Mouse (Mus musculus) midbrain, postnatal 0 days (tissue): ENCODE results near the gene Zfp879. TPM values are rescaled to one million over a fixed set of nuclear protein-coding genes. Genes with fewer than 3 reads are reported as not detected.
A peak's percentile ranks its signal among the peaks of the same experiment; 100 is the strongest.

Source experiments
- ATAC-seq: fragments of 200-750 bp; cut with Nextera tagmentation; 2 replicates; pipeline ENCODE4 v1.8.0; 2017; ENCODE audit warnings: moderate number of reproducible peaks, mild to moderate bottlenecking, moderate TSS enrichment, moderate library complexity; ENCODE audit not compliant: low FRiP score
- DNase-seq: peaks from one replicate; pipeline ENCODE4 v3.0.0-alpha.2; 2015; ENCODE audit warnings: low spot score
- H3K27ac ChIP-seq: fragments of 300-500 bp; sonication (generic); 2 replicates; pipeline ENCODE4 v1.5.1; 2014; ENCODE audit warnings: low read depth, mild to moderate bottlenecking, low read length, mixed read lengths
- H3K27me3 ChIP-seq: fragments of 300-500 bp; sonication (generic); 2 replicates; pipeline ENCODE4 v1.6.1; 2014; ENCODE audit warnings: low read length, control low read depth, mixed read lengths; ENCODE audit not compliant: insufficient read depth
- H3K36me3 ChIP-seq: fragments of 300-500 bp; sonication (generic); 2 replicates; pipeline ENCODE4 v1.6.1; 2014; ENCODE audit warnings: low read length, control low read depth, mixed read lengths; ENCODE audit not compliant: insufficient read depth
- H3K4me1 ChIP-seq: fragments of 300-500 bp; sonication (generic); 2 replicates; pipeline ENCODE4 v1.6.1; 2014; ENCODE audit warnings: mild to moderate bottlenecking, control low read depth, antibody characterized with exemption, low read length, mixed read lengths; ENCODE audit not compliant: insufficient read depth
- H3K4me2 ChIP-seq: fragments of 300-500 bp; sonication (generic); 2 replicates; pipeline ENCODE4 v1.6.1; 2014; ENCODE audit warnings: low read depth, mild to moderate bottlenecking, low read length, mixed read lengths; ENCODE audit not compliant: poor library complexity, severe bottlenecking
- H3K4me3 ChIP-seq: fragments of 300-500 bp; sonication (generic); 2 replicates; pipeline ENCODE4 v1.5.1; 2014; ENCODE audit warnings: low read depth, mild to moderate bottlenecking, low read length, moderate library complexity
- H3K9ac ChIP-seq: fragments of 300-500 bp; sonication (generic); replicated peaks from 2 replicates; pipeline ENCODE4 v1.6.1; 2014; ENCODE audit warnings: mild to moderate bottlenecking, low read length, moderate library complexity, mixed read lengths; ENCODE audit not compliant: poor library complexity, severe bottlenecking
- H3K9me3 ChIP-seq: fragments of 300-500 bp; sonication (generic); 2 replicates; pipeline ENCODE4 v1.6.1; 2016; ENCODE audit warnings: low read length, control low read depth
- CTCF ChIP-seq: IDR thresholded peaks from 2 replicates; pipeline ENCODE4 v1.5.1; 2016; ENCODE audit warnings: antibody characterized with exemption, mild to moderate bottlenecking
- WGBS: fragments of 180-500 bp; shearing (Covaris S2); extraction: QIAGEN DNeasy Blood & Tissue Kit; methylation state at CpG from one replicate; pipeline ENCODE4 v1.1.7; 2014; 5-methylcytosine and 5-hydroxymethylcytosine counted together
- polyA plus RNA-seq: library from polyadenylated mRNA; unstranded; fragments of >200 nt; fragmentation: Nextera tagmentation; extraction: Ambion mirVana; gene quantifications from 2 replicates; pipeline ENCODE4 v1.2.1, GENCODE M21; 2015
- total RNA-seq: library from RNA; depleted of rRNA; stranded (reverse); fragments of >200 nt; gene quantifications from 2 replicates; pipeline ENCODE4 v1.2.3, GENCODE M21; 2014; rRNA removed

The Zfp879 gene
- total RNA-seq (2.7 and 4.1 TPM in 2 replicates), polyA plus RNA-seq (1.2 and 1.4 TPM in 2 replicates)

- Histone ChIP-seq H3K4me2 (peak within 1 kb of the TSS; percentile 61), H3K36me3 (no peaks in the 10 kb centered on the region), H3K4me3 (peak within 1 kb of the TSS; percentile 43), H3K9me3 (no peaks in the 10 kb centered on the region), H3K4me1 (peaks cover 4% of the 10 kb centered on the region; the same call in 1 of the 2 replicates), H3K27ac (peak within 1 kb of the TSS; percentile 33; the same call in 1 of the 2 replicates), H3K27me3 (no peaks in the 10 kb centered on the region), H3K9ac (peak within 1 kb of the TSS; percentile 61)
- ATAC-seq (peak; percentile 91), DNase-seq (peak; percentile 97)
- TF ChIP-seq CTCF, result no peak
- WGBS, result 21% methylated on average over 22 of the region's 22 CpGs
Measured at GRCm38 (mm10) chr11:50841023-50841735, at the start of gene Zfp879. Gene Zfp879, minus strand, starts transcription at chr11:50841552.

GRCm38 (mm10) chr11:50887390-50888128 is 46.2 kb upstream of the Zfp879 start, which contains the start of gene Zfp454:
Gene Zfp454, minus strand, starts transcription at chr11:50887651.
- WGBS, result 6% methylated on average over 26 of the region's 26 CpGs
- ATAC-seq, result peak; percentile 96

GRCm38 (mm10) chr11:50886933-50887293 is 45.6 kb upstream of the Zfp879 start:
- H3K9ac ChIP-seq, result peak overlapping the region; percentile 55

More at GRCm38 (mm10) chr11:50887390-50888128, 46.2 kb upstream of the Zfp879 start, which contains the start of gene Zfp454:
- peak; percentile 99 for DNase-seq
- TF ChIP-seq CTCF, result no peak
- Histone ChIP-seq H3K27ac (peak within 1 kb of the TSS; percentile 75), H3K36me3 (peaks cover 10% of the 10 kb centered on the region), H3K4me2 (peak within 1 kb of the TSS; percentile 49), H3K9ac (peak within 1 kb of the TSS; percentile 55), H3K4me3 (peak within 1 kb of the TSS; percentile 33), H3K27me3 (no peaks in the 10 kb centered on the region), H3K4me1 (peaks cover 7% of the 10 kb centered on the region; the same call in 1 of the 2 replicates), H3K9me3 (no peaks in the 10 kb centered on the region)

DNA sequence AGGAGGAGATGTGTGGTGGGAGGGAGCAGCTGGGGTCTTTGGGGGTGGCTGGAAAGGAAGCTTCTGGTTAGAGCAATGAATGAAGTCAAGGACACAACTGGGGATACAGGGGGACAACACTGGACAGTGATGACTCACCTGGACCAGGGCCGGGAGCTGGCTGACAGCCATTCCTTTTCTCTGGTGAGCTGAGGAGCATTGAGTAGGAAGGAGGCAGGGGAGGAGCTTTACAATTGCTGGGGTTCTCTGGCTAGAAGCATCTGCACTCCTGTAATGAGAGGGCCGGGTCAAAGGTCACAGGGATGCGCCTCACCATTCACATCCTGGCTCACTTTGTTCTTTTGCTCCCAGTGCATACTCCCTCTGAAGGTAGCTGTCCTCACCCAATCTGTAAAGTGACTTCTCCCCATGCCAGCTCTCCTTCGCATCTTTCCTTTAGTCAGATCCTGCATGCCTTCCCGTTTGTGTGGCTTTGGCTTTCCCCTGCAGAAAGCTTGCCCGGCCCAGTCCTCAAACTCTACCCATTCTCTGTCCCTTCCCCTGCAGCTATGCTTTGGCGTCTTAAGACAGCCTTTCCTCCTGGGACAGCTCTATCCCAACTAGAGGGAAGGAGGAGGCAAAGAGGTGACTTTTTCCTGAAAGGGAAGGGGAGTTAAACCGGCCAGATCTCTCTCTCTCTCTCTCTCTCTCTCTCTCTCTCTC is 45.0 kb upstream of the Zfp879 start:
- peaks cover 7% of the 10 kb centered on the region; the same call in 1 of the 2 replicates for H3K4me1 ChIP-seq

More at GRCm38 (mm10) chr11:50886933-50887293, 45.6 kb upstream of the Zfp879 start:
- ATAC-seq (peak; percentile 5; the same call in 1 of the 2 replicates), DNase-seq (peak; percentile 10)
- Histone ChIP-seq H3K4me2 (peak overlapping the region; percentile 49), H3K27me3 (no peaks in the 10 kb centered on the region), H3K4me3 (peak overlapping the region; percentile 33), H3K27ac (peak overlapping the region; percentile 75), H3K36me3 (peaks cover 15% of the 10 kb centered on the region), H3K4me1 (peaks cover 7% of the 10 kb centered on the region; the same call in 1 of the 2 replicates), H3K9me3 (no peaks in the 10 kb centered on the region)
- no peak for TF ChIP-seq CTCF
- 23% methylated on average over 10 of the region's 10 CpGs for WGBS

GRCm38 (mm10) chr11:50883756-50884155 is 42.4 kb upstream of the Zfp879 start:
- H3K4me1 ChIP-seq, result peaks cover 7% of the 10 kb centered on the region; the same call in 1 of the 2 replicates
- H3K9me3 ChIP-seq, result no peaks in the 10 kb centered on the region
- no peak overlapping the region for H3K9ac ChIP-seq
- DNase-seq (no peak), ATAC-seq (no peak)
- H3K36me3 ChIP-seq, result peaks cover 20% of the 10 kb centered on the region
- TF ChIP-seq CTCF, result peak; percentile 24; the same call in 1 of the 2 replicates
- no peak overlapping the region for H3K4me2 ChIP-seq
- H3K27me3 ChIP-seq, result no peaks in the 10 kb centered on the region
- no peak overlapping the region for H3K27ac ChIP-seq
- 85% methylated on average over 3 of the region's 3 CpGs for WGBS
- no peak overlapping the region for H3K4me3 ChIP-seq

More for the DNA sequence above, 45.0 kb upstream of the Zfp879 start:
- Histone ChIP-seq H3K9ac (peak overlapping the region; percentile 37; the same call in 1 of the 2 replicates), H3K27me3 (no peaks in the 10 kb centered on the region), H3K27ac (no peak overlapping the region), H3K4me3 (peak overlapping the region; percentile 33), H3K36me3 (peaks cover 15% of the 10 kb centered on the region), H3K9me3 (no peaks in the 10 kb centered on the region), H3K4me2 (peak overlapping the region; percentile 49)
- DNase-seq (no peak), ATAC-seq (no peak)
- 44% methylated on average over 8 of the region's 8 CpGs for WGBS
- TF ChIP-seq CTCF, result no peak
